Mouse (Mus musculus): ENCODE data around the gene Golgb1. TPM values are rescaled to one million over a fixed set of nuclear protein-coding genes. Genes with fewer than 3 reads are reported as not detected.

The Golgb1 gene
- polyA plus RNA-seq, 1 experiment = 23.8 TPM

DNA sequence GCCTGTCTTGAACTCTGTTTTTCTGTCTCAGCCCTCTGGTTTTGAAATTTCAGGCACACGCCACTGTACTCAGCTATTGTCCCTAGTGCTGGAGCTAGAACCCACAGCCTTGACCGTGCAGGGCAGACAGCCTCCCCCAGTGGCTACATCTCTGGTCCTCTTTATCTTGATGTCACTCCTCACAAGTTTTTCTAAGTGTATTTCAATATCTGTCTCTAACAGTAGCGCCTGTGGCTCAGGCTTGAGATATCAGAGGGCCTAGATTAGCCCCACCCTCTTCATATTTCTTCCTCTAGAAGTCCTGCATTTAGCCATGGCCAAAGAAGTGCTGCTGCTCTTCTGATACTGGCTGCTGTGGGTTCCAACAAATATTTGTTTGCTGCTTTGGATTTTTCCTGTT, 15.6 kb downstream of the Golgb1 start:
- Histone ChIP-seq H3K4me1 (ENCODE audit: control insufficient read depth, insufficient read depth, insufficient read length, low read length) (no peaks in the 10 kb centered on the region), H3K4me3 (ENCODE audit: insufficient read depth, low read depth, low read length) (no peak overlapping the region), H3K27ac (replicated peaks; ENCODE audit: low read depth, low read length) (no peak overlapping the region)

DNA sequence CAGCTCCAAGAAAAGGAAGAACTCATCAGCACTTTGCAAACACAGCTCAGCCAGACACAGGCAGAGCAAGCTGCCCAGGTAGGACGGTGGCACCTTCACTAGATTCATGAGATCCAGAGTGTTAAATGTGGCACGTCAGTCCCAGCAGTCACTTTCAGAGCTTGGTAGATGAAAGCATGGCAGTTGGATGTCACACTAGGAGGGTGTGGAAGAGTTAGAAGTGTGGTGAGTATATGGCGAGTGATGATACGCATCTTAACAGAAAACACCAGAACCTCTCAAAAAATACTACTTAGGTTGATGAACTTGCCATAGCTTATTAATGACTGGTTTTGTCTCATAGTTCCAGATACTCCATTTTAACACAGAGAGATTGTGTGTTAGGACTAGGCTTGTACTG, 16.5 kb downstream of the Golgb1 start:
- H3K4me1 ChIP-seq (ENCODE audit: control insufficient read depth, insufficient read depth, insufficient read length, low read length) = no peaks in the 10 kb centered on the region
- no peak overlapping the region for H3K4me3 ChIP-seq (ENCODE audit: insufficient read depth, low read depth, low read length)
- H3K27ac ChIP-seq (replicated peaks; ENCODE audit: low read depth, low read length) = no peak overlapping the region

DNA sequence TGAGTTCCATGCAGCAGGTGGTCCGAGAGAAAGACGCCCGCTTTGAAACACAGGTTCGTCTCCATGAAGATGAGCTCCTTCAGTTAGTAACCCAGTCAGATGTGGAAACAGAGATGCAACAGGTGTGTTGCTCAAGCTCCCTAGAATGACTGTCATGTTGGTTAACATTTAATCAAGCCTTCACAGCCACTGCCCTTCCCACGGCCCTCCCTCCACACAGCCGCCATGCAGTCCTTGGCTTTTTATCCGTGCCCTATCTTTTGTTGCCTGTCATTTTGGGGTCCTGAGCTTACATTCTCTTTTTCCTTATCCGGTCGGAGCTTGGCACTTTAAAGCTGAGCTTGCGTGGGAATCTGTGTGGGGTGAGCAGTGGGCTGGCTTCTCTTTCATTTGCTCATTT, 18.4 kb downstream of the Golgb1 start:
- Histone ChIP-seq H3K4me3 (ENCODE audit: insufficient read depth, low read depth, low read length) (no peak overlapping the region), H3K4me1 (ENCODE audit: control insufficient read depth, insufficient read depth, insufficient read length, low read length) (no peaks in the 10 kb centered on the region), H3K27ac (replicated peaks; ENCODE audit: low read depth, low read length) (no peak overlapping the region)

DNA sequence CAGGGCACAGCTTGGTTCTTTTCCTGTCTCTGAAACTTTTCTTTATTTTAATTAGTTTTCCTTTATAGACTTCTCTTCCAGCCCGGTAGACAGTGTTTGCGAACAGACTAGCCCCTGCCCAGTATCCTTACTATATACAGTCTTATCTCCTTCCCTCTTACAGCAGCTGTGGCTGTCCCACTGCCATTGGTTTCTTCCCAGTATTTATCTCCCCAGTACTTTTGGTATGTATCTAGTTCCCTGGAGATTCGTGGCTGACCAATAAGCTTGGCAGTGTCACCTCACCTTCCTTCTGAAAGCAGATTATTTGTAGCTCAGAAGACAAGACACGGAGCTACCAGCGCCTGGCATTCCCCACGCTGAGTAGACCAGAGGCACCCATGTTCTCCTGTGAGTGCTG, 21.8 kb downstream of the Golgb1 start:
- H3K4me1 ChIP-seq (ENCODE audit: control insufficient read depth, insufficient read depth, insufficient read length, low read length) = no peaks in the 10 kb centered on the region
- no peak overlapping the region for H3K27ac ChIP-seq (replicated peaks; ENCODE audit: low read depth, low read length)
- no peak overlapping the region for H3K4me3 ChIP-seq (ENCODE audit: insufficient read depth, low read depth, low read length)

DNA sequence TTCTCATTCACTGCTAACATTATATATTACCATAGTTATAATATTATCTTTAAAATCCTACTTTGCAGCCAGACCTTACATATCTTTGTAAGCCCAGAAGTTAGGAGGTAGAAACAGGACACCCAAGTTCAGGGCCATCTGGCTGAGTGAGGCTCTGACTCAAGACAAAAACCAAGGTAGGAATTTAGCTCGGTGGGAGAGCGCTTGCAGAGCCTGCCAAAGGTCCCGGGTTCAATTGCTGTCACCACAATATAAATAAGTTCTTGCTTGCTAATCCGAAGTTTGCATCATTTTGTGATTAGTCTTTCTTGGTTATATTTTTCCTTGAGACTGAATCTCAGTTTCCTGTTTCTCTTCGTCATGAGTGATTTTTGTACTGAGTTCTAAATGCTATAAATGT, 28.2 kb downstream of the Golgb1 start:
- H3K4me3 ChIP-seq (ENCODE audit: insufficient read depth, low read depth, low read length) = no peak overlapping the region
- no peak overlapping the region for H3K27ac ChIP-seq (replicated peaks; ENCODE audit: low read depth, low read length)
- no peaks in the 10 kb centered on the region for H3K4me1 ChIP-seq (ENCODE audit: control insufficient read depth, insufficient read depth, insufficient read length, low read length)

DNA sequence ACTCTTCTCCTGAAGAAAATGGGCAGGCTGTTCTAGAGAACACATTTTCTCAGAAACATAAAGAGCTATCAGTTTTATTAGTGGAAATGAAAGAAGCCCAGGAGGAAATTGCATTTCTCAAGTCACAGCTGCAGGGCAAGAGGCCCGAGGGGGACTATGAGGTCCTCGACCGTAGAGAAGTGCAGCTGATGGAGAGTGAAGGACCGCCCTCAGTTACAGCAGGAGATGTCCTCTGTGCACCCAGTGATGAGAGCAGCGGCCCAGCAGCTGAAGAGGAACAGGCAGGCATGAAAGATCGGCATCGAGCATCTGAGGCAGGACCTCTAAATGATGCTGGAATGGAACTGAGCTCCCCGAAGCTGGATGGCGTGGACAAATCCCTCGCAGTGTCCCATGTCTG, 37.0 kb downstream of the Golgb1 start:
- Histone ChIP-seq H3K27ac (replicated peaks; ENCODE audit: low read depth, low read length) (no peak overlapping the region), H3K4me3 (ENCODE audit: insufficient read depth, low read depth, low read length) (no peak overlapping the region), H3K4me1 (ENCODE audit: control insufficient read depth, insufficient read depth, insufficient read length, low read length) (no peaks in the 10 kb centered on the region)

DNA sequence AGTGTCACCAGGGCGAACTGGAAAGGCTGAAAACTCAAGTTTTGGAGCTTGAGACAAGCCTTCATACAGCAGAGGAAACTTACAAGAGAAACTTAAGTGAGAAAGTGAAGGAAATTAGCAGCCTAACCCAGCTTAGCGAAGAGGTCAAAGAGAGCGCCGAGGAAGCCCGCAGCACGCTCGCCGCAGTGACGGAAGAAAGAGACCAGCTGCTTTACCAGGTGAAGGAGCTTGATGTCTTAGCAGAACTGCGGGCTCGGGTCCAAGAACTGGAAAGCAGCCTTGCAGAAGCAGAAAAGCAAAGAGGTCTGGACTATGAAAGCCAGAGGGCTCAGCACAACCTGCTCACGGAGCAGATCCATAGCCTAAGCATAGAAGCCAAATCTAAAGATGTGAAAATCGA, 37.4 kb downstream of the Golgb1 start:
- Histone ChIP-seq H3K4me3 (ENCODE audit: insufficient read depth, low read depth, low read length) (no peak overlapping the region), H3K4me1 (ENCODE audit: control insufficient read depth, insufficient read depth, insufficient read length, low read length) (no peaks in the 10 kb centered on the region), H3K27ac (replicated peaks; ENCODE audit: low read depth, low read length) (no peak overlapping the region)

DNA sequence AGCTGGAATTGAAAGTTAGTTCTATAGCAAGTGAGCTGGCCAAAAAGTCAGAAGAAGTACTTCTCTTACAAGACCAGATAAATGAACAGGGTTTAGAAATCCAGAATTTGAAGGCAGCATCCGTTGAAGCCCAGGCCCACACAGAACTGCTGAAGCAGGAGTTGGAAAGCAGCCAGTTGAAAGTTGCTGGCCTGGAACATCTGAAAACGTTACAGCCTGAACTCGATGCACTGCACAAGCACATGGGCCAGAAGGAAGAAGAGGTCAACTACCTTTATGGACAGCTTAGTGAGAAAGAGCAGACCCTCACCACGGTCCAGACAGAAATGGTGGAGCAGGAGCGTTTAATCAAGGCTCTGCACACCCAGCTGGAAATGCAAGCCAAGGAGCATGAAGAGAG, 39.3 kb downstream of the Golgb1 start:
- no peaks in the 10 kb centered on the region for H3K4me1 ChIP-seq (ENCODE audit: control insufficient read depth, insufficient read depth, insufficient read length, low read length)

DNA sequence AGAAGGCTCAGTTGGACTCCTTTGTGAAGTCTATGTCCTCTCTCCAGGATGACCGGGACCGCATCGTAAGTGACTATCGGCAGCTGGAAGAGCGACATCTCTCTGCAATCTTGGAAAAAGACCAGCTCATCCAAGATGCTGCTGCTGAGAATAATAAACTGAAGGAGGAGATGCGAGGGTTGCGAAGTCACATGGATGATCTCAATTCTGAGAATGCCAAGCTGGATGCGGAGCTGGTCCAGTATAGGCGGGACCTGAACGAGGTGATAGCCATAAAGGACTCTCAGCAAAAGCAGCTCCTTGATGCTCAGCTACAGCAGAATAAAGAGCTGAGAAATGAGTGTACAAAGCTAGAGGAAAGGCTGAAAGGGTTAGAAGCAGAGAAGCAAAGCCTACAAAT, 43.6 kb downstream of the Golgb1 start:
- Histone ChIP-seq H3K4me3 (ENCODE audit: insufficient read depth, low read depth, low read length) (no peak overlapping the region), H3K4me1 (ENCODE audit: control insufficient read depth, insufficient read depth, insufficient read length, low read length) (no peaks in the 10 kb centered on the region)

More for the DNA sequence above, 39.3 kb downstream of the Golgb1 start:
- H3K4me3 ChIP-seq (ENCODE audit: insufficient read depth, low read depth, low read length) = no peak overlapping the region
- no peak overlapping the region for H3K27ac ChIP-seq (replicated peaks; ENCODE audit: low read depth, low read length)

DNA sequence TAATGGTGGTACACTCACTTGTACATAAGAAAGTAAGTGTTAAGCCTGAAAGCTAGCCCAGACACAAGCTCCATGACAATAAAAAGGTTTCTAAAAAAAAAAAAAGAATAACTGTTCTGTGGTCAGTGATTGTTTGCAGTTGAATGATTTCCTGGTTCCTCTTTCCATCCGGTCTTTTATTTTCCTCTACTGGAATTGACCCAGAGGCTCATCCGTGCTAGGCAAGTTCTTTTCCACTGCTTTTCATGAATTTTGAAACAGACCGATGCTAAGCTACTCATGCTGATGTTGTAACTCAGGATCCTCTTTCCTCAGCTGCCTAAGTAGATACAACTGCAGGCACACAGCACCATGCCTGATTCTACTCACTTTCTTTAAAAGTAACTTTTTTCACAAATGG, 45.5 kb downstream of the Golgb1 start:
- Histone ChIP-seq H3K4me1 (ENCODE audit: control insufficient read depth, insufficient read depth, insufficient read length, low read length) (no peaks in the 10 kb centered on the region), H3K27ac (replicated peaks; ENCODE audit: low read depth, low read length) (no peak overlapping the region), H3K4me3 (ENCODE audit: insufficient read depth, low read depth, low read length) (no peak overlapping the region)

More for the DNA sequence above, 43.6 kb downstream of the Golgb1 start:
- no peak overlapping the region for H3K27ac ChIP-seq (replicated peaks; ENCODE audit: low read depth, low read length)

DNA sequence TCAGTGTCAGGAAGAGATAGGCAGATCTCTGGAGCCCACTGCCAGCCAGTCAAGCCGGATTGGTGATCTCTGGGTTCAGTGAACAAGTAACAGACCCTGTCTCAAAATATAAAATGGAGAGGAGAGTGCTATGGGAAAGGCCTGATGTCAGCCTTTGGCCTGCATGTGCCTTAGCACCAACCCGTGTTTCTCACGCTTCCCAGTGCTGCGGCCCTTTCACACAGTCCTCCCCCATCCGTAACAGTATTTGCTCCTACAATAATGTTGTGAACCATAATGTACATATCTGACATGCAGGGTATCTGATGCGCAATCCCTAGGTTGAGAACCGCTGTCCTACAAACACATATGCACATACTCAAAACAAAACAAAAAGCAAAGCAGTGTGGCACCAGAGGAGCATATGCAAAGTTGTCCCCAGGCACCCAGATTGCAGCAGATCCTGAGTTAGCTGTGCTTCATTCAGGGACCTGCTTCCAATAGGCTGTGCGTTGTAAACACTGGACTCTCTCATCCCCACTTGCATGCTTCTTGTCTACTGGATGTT, 46.2 kb downstream of the Golgb1 start:
- Histone ChIP-seq H3K4me1 (ENCODE audit: control insufficient read depth, insufficient read depth, insufficient read length, low read length) (no peaks in the 10 kb centered on the region), H3K4me3 (ENCODE audit: insufficient read depth, low read depth, low read length) (no peak overlapping the region), H3K27ac (replicated peaks; ENCODE audit: low read depth, low read length) (no peak overlapping the region)

DNA sequence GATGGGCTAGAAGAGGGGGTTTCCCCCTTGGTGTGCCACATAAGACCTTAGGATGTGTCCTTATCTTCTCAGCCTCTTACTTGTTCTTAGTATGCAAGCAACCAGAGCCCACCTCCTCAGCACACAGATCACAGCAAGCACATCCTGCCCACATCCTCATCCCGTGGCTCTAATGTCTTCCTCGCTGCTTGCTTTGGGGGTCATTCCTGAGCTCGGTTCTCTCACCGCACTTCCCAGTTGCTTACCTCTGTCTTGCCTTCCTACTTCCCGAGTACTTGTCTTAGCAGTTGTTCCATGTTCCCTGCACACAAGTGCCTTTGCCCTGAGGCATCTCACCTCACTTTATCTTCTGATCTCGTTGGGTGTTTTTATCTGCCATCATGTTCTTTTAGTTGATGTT, 47.0 kb downstream of the Golgb1 start:
- H3K4me3 ChIP-seq (ENCODE audit: insufficient read depth, low read depth, low read length) = no peak overlapping the region
- H3K4me1 ChIP-seq (ENCODE audit: control insufficient read depth, insufficient read depth, insufficient read length, low read length) = no peaks in the 10 kb centered on the region
- H3K27ac ChIP-seq (replicated peaks; ENCODE audit: low read depth, low read length) = no peak overlapping the region

DNA sequence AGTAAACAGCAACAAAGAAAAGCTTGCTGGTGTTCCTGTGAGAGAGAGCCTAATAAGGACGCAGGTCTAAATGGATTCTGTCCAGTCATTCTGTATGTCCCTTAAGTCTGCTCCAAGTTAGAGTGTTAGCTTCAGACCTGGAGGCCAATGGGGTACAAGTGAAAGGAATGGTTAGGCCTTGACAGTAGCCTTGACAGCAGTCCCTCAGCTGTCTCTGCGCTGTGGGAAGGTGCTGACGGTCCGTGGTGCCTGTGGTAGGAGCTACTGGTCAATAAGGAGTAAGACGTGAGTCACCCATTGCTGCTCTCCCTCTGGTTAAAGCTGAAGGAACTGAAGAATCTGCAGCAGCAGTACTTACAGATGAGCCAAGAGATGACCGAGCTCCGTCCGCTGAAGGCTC, 49.4 kb downstream of the Golgb1 start:
- Histone ChIP-seq H3K27ac (replicated peaks; ENCODE audit: low read depth, low read length) (no peak overlapping the region), H3K4me1 (ENCODE audit: control insufficient read depth, insufficient read depth, insufficient read length, low read length) (no peaks in the 10 kb centered on the region), H3K4me3 (ENCODE audit: insufficient read depth, low read depth, low read length) (no peak overlapping the region)

DNA sequence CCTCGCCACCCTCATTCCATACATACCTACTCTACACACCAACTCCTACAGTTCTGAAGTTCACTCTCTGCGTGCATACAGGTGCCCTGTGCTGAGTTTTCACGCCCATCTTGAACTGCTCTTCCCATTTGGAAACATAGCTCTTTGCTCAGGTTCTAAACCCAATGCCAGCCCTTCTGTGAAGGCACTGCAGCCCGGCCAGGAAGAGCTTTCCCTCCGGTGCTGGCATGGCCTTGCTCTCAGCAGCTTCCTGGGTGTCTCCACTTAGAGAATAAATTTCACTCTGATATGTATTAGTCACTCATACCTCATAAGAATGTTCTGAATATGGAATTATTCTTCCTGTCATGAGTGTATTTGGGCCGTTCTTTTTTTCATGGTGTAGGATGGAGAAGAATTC, 50.4 kb downstream of the Golgb1 start:
- no peak overlapping the region for H3K27ac ChIP-seq (replicated peaks; ENCODE audit: low read depth, low read length)
- no peak overlapping the region for H3K4me3 ChIP-seq (ENCODE audit: insufficient read depth, low read depth, low read length)
- H3K4me1 ChIP-seq (ENCODE audit: control insufficient read depth, insufficient read depth, insufficient read length, low read length) = no peaks in the 10 kb centered on the region

DNA sequence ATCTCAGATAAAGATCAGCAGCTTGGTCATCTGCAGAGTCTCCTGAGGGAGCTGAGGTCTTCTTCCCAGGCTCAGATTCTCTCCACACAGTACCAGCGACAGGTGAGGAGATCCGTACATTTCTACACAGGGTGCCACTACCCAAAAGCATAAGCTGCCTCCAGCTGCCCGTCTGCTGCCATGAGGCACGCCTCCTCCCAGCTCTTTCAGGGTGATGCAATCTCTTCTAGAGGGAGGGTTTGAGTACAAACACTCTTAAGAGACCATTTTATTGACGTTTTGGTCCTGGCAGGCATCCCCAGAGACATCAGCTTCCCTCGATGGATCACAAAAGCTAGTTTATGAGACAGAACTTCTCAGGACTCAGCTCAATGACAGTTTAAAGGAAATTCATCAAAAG, 50.9 kb downstream of the Golgb1 start:
- no peak overlapping the region for H3K27ac ChIP-seq (replicated peaks; ENCODE audit: low read depth, low read length)
- no peak overlapping the region for H3K4me3 ChIP-seq (ENCODE audit: insufficient read depth, low read depth, low read length)

DNA sequence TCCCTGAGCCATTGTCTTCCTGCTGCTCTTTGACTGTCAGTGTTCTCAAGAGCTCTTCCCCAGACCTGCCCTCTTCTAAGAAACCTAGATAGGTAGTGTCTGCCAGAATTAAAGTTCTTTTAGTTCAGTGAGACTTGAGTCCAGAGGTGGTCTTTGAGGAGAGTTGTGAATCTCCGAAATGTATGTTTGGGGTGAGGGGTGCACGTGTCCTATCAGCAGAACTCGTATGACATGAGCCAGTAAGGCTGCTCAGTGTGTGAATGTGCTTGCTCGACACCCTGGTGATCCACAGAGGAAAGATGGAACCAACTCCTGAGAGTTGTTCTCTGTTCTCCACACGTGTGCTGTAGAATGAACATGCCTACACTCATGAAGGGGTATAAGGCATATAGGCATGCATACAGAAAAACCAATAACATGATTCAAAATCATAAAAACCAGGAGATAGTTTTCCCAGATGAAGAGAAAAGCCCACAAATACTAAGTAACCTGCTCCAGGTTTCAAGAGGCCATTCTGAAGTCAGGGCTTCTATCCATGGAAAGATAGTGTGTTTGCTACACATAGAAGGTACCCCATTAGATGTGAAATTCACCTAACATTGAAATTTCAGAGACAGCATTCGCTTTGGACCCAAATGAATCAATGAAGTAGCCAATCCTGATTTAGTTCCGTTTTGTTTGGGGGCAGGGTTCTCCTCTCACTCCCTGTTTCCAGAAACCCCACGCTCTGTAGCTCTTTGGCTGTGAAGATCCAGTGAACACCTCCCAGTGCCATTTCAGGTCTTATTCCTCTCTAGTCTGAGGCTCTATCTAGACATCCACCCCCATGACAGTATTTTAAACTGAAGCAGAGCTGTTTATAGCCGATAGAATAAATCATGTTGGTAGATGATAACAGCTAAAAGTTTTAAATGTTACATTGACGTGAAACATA, 51.8 kb downstream of the Golgb1 start:
- Histone ChIP-seq H3K27ac (replicated peaks; ENCODE audit: low read depth, low read length) (no peak overlapping the region), H3K4me1 (ENCODE audit: control insufficient read depth, insufficient read depth, insufficient read length, low read length) (no peaks in the 10 kb centered on the region), H3K4me3 (ENCODE audit: insufficient read depth, low read depth, low read length) (no peak overlapping the region)

More for the DNA sequence above, 50.9 kb downstream of the Golgb1 start:
- H3K4me1 ChIP-seq (ENCODE audit: control insufficient read depth, insufficient read depth, insufficient read length, low read length) = no peaks in the 10 kb centered on the region
